ENCODE assay signal across 33 mouse cellular contexts in the genomic region with DNA sequence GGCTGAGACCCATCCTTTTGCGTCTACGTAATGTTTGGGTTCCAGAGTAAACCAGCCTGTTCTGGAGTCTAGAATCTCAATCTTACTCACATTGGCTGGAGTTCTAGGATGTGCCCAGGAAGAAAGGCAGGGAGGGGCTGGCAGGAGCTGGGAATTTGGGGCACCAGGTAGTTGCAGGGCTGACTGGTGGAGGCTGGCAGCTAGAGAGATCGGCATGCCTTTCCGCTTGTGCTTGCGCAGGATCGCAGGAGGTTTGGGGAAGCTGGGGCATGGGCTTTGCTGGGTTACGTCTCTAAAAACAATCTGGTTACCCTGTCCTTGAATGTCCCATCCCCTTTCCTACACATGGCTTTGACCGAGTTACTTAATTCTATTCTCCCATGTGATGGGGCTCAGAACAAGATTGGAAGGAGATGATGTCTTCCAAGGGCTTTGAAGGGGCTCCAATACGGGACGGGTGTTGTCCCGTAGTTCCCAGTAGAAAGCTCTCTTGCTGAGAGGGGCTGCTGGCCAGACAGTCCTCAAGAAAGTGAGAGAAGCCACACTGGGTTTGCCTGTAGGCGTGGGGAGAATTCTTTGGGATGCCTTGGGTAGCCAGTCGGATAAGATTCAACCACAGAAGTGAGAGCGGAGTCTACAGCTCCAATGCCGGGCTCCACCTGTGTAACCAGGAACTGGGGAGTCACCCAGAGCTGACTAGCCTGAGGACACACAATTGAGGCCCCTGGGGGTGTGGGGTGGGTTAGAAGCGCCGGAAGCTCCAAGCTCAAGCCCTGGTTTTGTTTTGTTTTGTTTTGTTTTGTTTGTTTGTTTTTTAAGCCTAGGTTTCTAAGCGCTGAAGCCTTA. TPM values are rescaled to one million over a fixed set of nuclear protein-coding genes. Genes with fewer than 3 reads are reported as not detected.
DNase-seq lines count a peak whose midpoint lies in the region; ATAC-seq lines count a peak whose summit lies in the region.
"Had no signal": no experiment of that assay in that cellular context is flagged by ENCODE, and none has a peak within 500 bp of the region (broad histone marks: within the 10 kb centered on the region; RNA-seq: fewer than 3 reads in every experiment).

No protein-coding gene starts in this region.

- 0 out of 2 replicates have a peak, but pooled peaks have one; percentile 8 for ATAC-seq in intestine, embryonic 15.5 days
- no peak for ATAC-seq in intestine, embryonic 16.5 days
- ATAC-seq in stomach, embryonic 16.5 days (ENCODE audit: insufficient read depth, low FRiP score): no peak
- ATAC-seq: forebrain, embryonic 16.5 days had no signal

- peak; percentile 44 for DNase-seq in ES-CJ7 (ENCODE audit: low read depth, low spot score)
- DNase-seq in limb, embryonic 10.5 days (ENCODE audit: low spot score): peak; percentile 48
- DNase-seq in left cerebral cortex, adult 9 months (ENCODE audit: low spot score in 2 of 2): no peak
- DNase-seq in kidney, postnatal 14 days: no peak
- DNase-seq: adrenal gland, postnatal 14 days; cerebellum, adult 11 months; cerebellum, adult 9-10 months; cerebellum, postnatal 36 days; gastrocnemius, adult 2 months; gastrocnemius, postnatal 36 days; heart, postnatal 14 days; kidney, adult 2 months; kidney, postnatal 4 days; layer of hippocampus, postnatal 36 days; lung, postnatal 4 days; midbrain, embryonic 14.5 days; retina, postnatal 1 day; right cerebral cortex, postnatal 25 days; thymus, adult 2 months; thymus, postnatal 4 days had no signal

- H3K9ac ChIP-seq in intestine, embryonic 15.5 days: no peak overlapping the region
- H3K9ac ChIP-seq in intestine, embryonic 16.5 days (ENCODE audit: low read depth, low read length): no peak overlapping the region
- peak overlapping the region; percentile 18; the same call in 1 of the 2 replicates for H3K9ac ChIP-seq in stomach, embryonic 16.5 days (ENCODE audit: low read length)
- H3K9ac ChIP-seq: embryonic facial prominence, embryonic 12.5 days; heart, embryonic 13.5 days; hindbrain, embryonic 12.5 days; limb, embryonic 13.5 days; lung, embryonic 15.5 days; neural tube, embryonic 12.5 days had no signal

- no peak overlapping the region for H3K4me2 ChIP-seq in intestine, embryonic 15.5 days (replicated peaks)
- no peak overlapping the region for H3K4me2 ChIP-seq in intestine, embryonic 16.5 days (ENCODE audit: low read depth, low read length)
- H3K4me2 ChIP-seq in stomach, embryonic 16.5 days (ENCODE audit: low read depth, low read length): peak overlapping the region; percentile 19; the same call in 1 of the 2 replicates
- H3K4me2 ChIP-seq: embryonic facial prominence, embryonic 12.5 days; hindbrain, embryonic 12.5 days; limb, embryonic 13.5 days; lung, embryonic 15.5 days; neural tube, embryonic 12.5 days had no signal

- 7% methylated on average over 18 of the region's 18 CpGs for WGBS in intestine, embryonic 15.5 days
- WGBS in intestine, embryonic 16.5 days: 7% methylated on average over 18 of the region's 18 CpGs
- 1% methylated on average over 18 of the region's 18 CpGs for WGBS in limb, embryonic 10.5 days
- 3% methylated on average over 18 of the region's 18 CpGs for WGBS in stomach, embryonic 16.5 days

- no peaks in the 10 kb centered on the region for H3K36me3 ChIP-seq in intestine, embryonic 15.5 days
- no peaks in the 10 kb centered on the region for H3K36me3 ChIP-seq in intestine, embryonic 16.5 days (ENCODE audit: control insufficient read depth, insufficient read depth, low read length)
- no peaks in the 10 kb centered on the region for H3K36me3 ChIP-seq in limb, embryonic 10.5 days
- H3K36me3 ChIP-seq in stomach, embryonic 16.5 days (ENCODE audit: control insufficient read depth, insufficient read depth, low read length): no peaks in the 10 kb centered on the region
- H3K36me3 ChIP-seq: embryonic facial prominence, embryonic 12.5 days; heart, embryonic 13.5 days; hindbrain, embryonic 12.5 days; limb, embryonic 13.5 days; lung, embryonic 15.5 days; neural tube, embryonic 12.5 days had no signal

- H3K4me1 ChIP-seq in intestine, embryonic 15.5 days (replicated peaks): 0 out of 2 replicates have a peak, but pooled peaks cover 4% of the 10 kb centered on the region
- H3K4me1 ChIP-seq in intestine, embryonic 16.5 days (ENCODE audit: control insufficient read depth, insufficient read depth, low read length): no peaks in the 10 kb centered on the region
- peaks cover 13% of the 10 kb centered on the region; the same call in 1 of the 2 replicates for H3K4me1 ChIP-seq in limb, embryonic 10.5 days
- H3K4me1 ChIP-seq in stomach, embryonic 16.5 days (ENCODE audit: control insufficient read depth, insufficient read depth, low read length): no peaks in the 10 kb centered on the region
- H3K4me1 ChIP-seq: embryonic facial prominence, embryonic 12.5 days; hindbrain, embryonic 12.5 days; lung, embryonic 15.5 days had no signal

- no peak overlapping the region; the same call in 1 of the 2 replicates for H3K4me3 ChIP-seq in intestine, embryonic 15.5 days (replicated peaks)
- no peak overlapping the region for H3K4me3 ChIP-seq in intestine, embryonic 16.5 days (ENCODE audit: low read length)
- H3K4me3 ChIP-seq in limb, embryonic 10.5 days: no peak overlapping the region
- no peak overlapping the region for H3K4me3 ChIP-seq in stomach, embryonic 16.5 days (replicated peaks; ENCODE audit: low read length)
- H3K4me3 ChIP-seq: embryonic facial prominence, embryonic 12.5 days; gastrocnemius, adult 2 months; heart, embryonic 13.5 days; hindbrain, embryonic 12.5 days; limb, embryonic 13.5 days; lung, embryonic 15.5 days; neural tube, embryonic 12.5 days had no signal

- H3K27ac ChIP-seq in intestine, embryonic 15.5 days: no peak overlapping the region
- H3K27ac ChIP-seq in intestine, embryonic 16.5 days (ENCODE audit: low read length): no peak overlapping the region
- no peak overlapping the region for H3K27ac ChIP-seq in limb, embryonic 10.5 days
- H3K27ac ChIP-seq in stomach, embryonic 16.5 days (ENCODE audit: low read length): no peak overlapping the region
- H3K27ac ChIP-seq: embryonic facial prominence, embryonic 12.5 days; gastrocnemius, adult 2 months; heart, embryonic 13.5 days; hindbrain, embryonic 12.5 days; limb, embryonic 13.5 days; lung, embryonic 15.5 days; neural tube, embryonic 12.5 days had no signal

- H3K27me3 ChIP-seq in intestine, embryonic 15.5 days (replicated peaks): peaks cover 71% of the 10 kb centered on the region
- peaks cover 60% of the 10 kb centered on the region for H3K27me3 ChIP-seq in intestine, embryonic 16.5 days (replicated peaks; ENCODE audit: control insufficient read depth, insufficient read depth, low read length)
- peaks cover 100% of the 10 kb centered on the region for H3K27me3 ChIP-seq in limb, embryonic 10.5 days (ENCODE audit: low read depth, poor library complexity, severe bottlenecking)
- H3K27me3 ChIP-seq in stomach, embryonic 16.5 days (ENCODE audit: control insufficient read depth, insufficient read depth, low read length): peaks cover 77% of the 10 kb centered on the region

- H3K9me3 ChIP-seq in intestine, embryonic 15.5 days: no peaks in the 10 kb centered on the region
- H3K9me3 ChIP-seq in intestine, embryonic 16.5 days (ENCODE audit: control insufficient read depth, low read length): no peaks in the 10 kb centered on the region
- no peaks in the 10 kb centered on the region for H3K9me3 ChIP-seq in limb, embryonic 10.5 days (replicated peaks)
- no peaks in the 10 kb centered on the region for H3K9me3 ChIP-seq in stomach, embryonic 16.5 days (replicated peaks; ENCODE audit: control insufficient read depth, low read length)
- H3K9me3 ChIP-seq: embryonic facial prominence, embryonic 12.5 days; heart, embryonic 13.5 days; hindbrain, embryonic 12.5 days; limb, embryonic 13.5 days; lung, embryonic 15.5 days; megakaryocyte, embryonic 14.5 days; neural tube, embryonic 12.5 days had no signal

RNA-seq across cellular contexts. Expression of gene Pdx1, which starts 7.2 kb away (rescaled TPM):
- polyA plus RNA-seq in intestine, embryonic 15.5 days (2015; fragmentation: Nextera tagmentation; extraction: Ambion mirVana): 5.7 and 5.8 TPM in 2 replicates
- polyA plus RNA-seq in intestine, embryonic 16.5 days (2015; fragmentation: Nextera tagmentation; extraction: Ambion mirVana): 3.8 and 5.3 TPM in 2 replicates
- polyA plus RNA-seq in limb, embryonic 10.5 days (2016; fragmentation: Nextera tagmentation; extraction: Ambion mirVana): not detected in 2 replicates
- polyA plus RNA-seq in stomach, embryonic 16.5 days (2015; fragmentation: Nextera tagmentation; extraction: Ambion mirVana): 7.5 and 8.1 TPM in 2 replicates
- polyA plus RNA-seq: C2C12; embryonic facial prominence, embryonic 12.5 days; forebrain, embryonic 16.5 days; heart, embryonic 13.5 days; hindbrain, embryonic 12.5 days; kidney, adult 2 months; kidney, embryonic 16.5 days; limb, embryonic 13.5 days; lung, embryonic 15.5 days; midbrain, embryonic 14.5 days; neural tube, embryonic 12.5 days; thymus, adult 2 months had no signal

RNA-seq across cellular contexts. Expression of gene Cdx2, which starts 30.1 kb away (rescaled TPM):
- polyA plus RNA-seq in intestine, embryonic 15.5 days (2015; fragmentation: Nextera tagmentation; extraction: Ambion mirVana): 36.0 and 38.2 TPM in 2 replicates
- polyA plus RNA-seq in intestine, embryonic 16.5 days (2015; fragmentation: Nextera tagmentation; extraction: Ambion mirVana): 42.1 and 46.2 TPM in 2 replicates
- 0.06 and 0.16 TPM in 2 replicates for polyA plus RNA-seq in limb, embryonic 10.5 days (2016; fragmentation: Nextera tagmentation; extraction: Ambion mirVana)
- 2.5 and 3.4 TPM in 2 replicates for polyA plus RNA-seq in stomach, embryonic 16.5 days (2015; fragmentation: Nextera tagmentation; extraction: Ambion mirVana)
- polyA plus RNA-seq: C2C12; embryonic facial prominence, embryonic 12.5 days; forebrain, embryonic 16.5 days; heart, embryonic 13.5 days; hindbrain, embryonic 12.5 days; kidney, adult 2 months; kidney, embryonic 16.5 days; lung, embryonic 15.5 days; midbrain, embryonic 14.5 days; neural tube, embryonic 12.5 days had no signal

RNA-seq across cellular contexts. Expression of gene Urad, which starts 45.3 kb away (rescaled TPM):
- polyA plus RNA-seq in intestine, embryonic 15.5 days (2015; fragmentation: Nextera tagmentation; extraction: Ambion mirVana): 1.6 and 1.7 TPM in 2 replicates
- 2.6 TPM in 2 replicates for polyA plus RNA-seq in intestine, embryonic 16.5 days (2015; fragmentation: Nextera tagmentation; extraction: Ambion mirVana)
- not detected in 2 replicates for polyA plus RNA-seq in limb, embryonic 10.5 days (2016; fragmentation: Nextera tagmentation; extraction: Ambion mirVana)
- polyA plus RNA-seq in stomach, embryonic 16.5 days (2015; fragmentation: Nextera tagmentation; extraction: Ambion mirVana): 0.31 TPM in 1 of 2 replicates, not detected in the other
- polyA plus RNA-seq: C2C12; embryonic facial prominence, embryonic 12.5 days; forebrain, embryonic 16.5 days; heart, embryonic 13.5 days; hindbrain, embryonic 12.5 days; kidney, adult 2 months; kidney, embryonic 16.5 days; limb, embryonic 13.5 days; lung, embryonic 15.5 days; midbrain, embryonic 14.5 days; neural tube, embryonic 12.5 days had no signal

Comparison
In these comparisons a context has a peak if more than half of its experiments do, and no peak if none do; other contexts are left out.
1. DNase-seq: peak in ES-CJ7 (single experiment) and limb, embryonic 10.5 days (single experiment); none in left cerebral cortex, adult 9 months (0 of 2) and kidney, postnatal 14 days (single experiment).